Mouse (Mus musculus) layer of hippocampus, adult 9-11 months (tissue): ENCODE measurements around the gene Cdk6.
"Not testable (repeated sequence)": the region's sequence is repeated elsewhere in the genome, so short reads cannot be mapped to it uniquely, and the experiment has no call there.

Source experiments
- DNase-seq: peaks from one replicate; pipeline ENCODE4 v3.0.0; 2022

Cdk6 gene

DNA sequence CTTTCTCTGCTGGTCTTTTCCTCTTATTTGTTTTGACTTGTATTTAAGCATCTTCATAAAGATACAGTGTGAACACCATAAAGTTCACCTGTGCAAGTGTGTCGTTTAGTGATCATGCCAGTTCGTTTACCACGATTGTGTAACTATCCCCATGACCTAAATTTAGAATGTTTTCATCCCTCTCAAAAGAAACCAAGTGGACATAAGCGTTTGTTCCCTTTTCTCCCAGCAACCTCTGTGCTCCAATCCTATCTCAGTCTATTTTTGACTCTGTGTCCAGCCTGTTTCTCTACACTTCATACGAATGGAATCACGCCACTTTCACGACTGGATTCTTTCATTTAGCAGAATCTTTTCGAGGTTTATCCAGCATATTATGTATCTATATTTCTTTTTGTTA lies 40.5 kb downstream of the Cdk6 start:
- no peak for DNase-seq

GRCm38 (mm10) chr5:3382343-3383040 lies 41.2 kb downstream of the Cdk6 start:
- no peak for DNase-seq

GRCm38 (mm10) chr5:3383547-3383946 lies 42.3 kb downstream of the Cdk6 start:
- no peak for DNase-seq

GRCm38 (mm10) chr5:3385078-3385477 lies 43.8 kb downstream of the Cdk6 start:
- no peak for DNase-seq

DNA sequence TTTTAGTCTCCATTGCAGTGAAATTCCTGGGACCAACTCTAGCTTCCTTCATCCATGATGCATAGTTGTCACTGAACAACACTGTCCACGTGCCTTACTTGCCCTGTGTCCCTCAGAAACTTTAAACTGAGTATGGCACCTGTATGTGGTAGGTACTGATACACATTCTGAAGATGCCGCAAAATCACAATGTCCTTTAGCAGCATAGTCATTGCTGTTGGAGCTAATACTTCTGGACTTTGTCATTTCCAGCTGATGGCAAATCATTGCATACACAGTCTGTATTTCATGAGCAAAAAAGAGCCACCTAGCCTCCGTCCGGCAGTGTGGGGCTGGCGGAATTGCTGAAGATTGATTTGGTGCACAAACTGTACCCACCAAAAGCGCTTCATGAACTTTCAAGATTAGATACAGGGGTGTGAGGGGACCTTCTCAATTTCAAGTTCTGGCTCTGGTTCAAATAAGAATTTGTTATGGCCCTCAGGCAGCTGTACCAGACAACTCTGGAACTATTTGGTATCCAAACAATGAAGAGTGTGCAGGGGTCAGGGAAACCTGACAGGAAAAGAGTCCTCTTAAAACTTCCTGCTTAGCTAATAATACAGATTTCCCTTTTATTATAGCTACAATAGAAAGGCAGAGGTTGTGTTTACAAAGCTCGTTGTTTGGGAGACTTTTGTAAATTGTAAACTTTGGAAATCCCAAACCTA lies 44.9 kb downstream of the Cdk6 start:
- no peak for DNase-seq

GRCm38 (mm10) chr5:3386731-3387087 lies 45.4 kb downstream of the Cdk6 start:
- no peak for DNase-seq

DNA sequence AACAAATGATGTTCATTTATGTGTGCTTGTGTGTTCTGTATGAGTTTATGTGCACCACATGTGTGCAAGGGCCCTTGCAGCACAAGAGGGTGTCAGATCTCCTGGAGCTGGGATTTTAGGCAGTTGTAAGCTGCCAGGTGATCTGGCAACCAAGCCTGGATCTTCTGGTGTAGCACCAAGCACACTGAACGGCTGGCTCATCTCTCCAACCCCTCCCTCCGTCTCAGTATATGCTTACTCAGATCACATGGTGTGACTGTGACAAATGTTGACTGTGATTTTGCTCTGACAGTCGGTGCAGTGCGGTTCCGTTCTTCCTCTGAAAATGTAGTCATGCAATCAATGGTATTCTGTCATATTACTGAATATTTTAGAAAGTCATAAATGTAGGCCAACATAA lies 45.9 kb downstream of the Cdk6 start:
- no peak for DNase-seq

DNA sequence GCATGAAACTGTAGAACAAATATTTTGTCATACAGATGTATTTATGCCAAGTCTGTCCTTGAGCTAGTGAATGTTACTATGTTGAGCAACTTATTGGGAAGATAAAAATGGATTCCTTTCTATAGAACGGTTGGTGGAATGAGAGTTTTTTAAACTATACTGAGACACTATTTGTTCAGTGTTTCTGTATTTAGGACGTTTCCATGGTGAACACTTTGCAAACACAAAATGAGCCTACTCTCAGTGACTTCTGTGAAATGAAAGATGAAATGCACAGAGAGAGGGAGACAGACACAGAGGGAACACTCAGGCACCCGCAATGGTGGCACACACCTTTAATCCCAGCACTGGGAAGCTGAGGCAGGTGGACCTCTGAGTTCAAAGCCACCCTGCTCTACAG lies 51.6 kb downstream of the Cdk6 start:
- no peak for DNase-seq

DNA sequence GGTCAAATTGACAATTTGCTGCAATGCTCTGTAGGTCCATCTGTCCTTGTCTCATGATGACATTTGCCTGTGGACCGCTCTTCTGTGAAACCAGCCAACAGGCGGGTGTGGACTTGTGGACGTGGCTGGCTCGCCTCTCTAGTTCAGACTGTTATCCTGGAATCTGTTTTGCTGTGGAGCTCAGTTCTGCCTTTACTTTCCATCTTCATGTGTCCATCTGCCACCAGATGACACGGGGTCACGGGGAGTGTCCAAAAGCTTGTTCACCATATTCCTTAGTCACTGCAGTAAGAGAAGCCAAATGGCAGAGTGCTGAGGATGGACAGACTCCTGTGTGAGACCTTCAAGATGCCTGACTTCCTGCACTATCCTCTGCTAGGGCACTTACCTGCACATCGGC lies 52.9 kb downstream of the Cdk6 start:
- no peak for DNase-seq

GRCm38 (mm10) chr5:3395020-3395419 lies 53.7 kb downstream of the Cdk6 start:
- DNase-seq: no peak

DNA sequence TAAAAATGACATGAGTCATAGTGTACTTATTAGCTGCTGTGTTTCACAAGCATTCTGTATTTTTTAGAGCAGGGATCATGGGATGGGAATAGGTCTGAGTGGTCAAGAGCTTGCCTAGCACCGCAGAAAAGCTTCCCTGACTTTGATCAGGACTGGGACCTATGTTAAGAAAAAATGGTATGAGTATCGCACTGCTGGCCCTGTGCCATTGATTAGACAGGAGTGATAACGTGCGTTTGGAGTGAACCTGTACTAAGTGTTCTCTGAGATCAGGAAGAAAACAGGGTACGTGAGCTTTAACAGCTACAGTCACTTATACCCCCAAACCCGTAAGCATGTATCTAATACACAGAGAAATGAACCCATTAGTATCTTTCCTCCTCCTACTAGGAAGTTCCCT lies 54.9 kb downstream of the Cdk6 start:
- no peak for DNase-seq

DNA sequence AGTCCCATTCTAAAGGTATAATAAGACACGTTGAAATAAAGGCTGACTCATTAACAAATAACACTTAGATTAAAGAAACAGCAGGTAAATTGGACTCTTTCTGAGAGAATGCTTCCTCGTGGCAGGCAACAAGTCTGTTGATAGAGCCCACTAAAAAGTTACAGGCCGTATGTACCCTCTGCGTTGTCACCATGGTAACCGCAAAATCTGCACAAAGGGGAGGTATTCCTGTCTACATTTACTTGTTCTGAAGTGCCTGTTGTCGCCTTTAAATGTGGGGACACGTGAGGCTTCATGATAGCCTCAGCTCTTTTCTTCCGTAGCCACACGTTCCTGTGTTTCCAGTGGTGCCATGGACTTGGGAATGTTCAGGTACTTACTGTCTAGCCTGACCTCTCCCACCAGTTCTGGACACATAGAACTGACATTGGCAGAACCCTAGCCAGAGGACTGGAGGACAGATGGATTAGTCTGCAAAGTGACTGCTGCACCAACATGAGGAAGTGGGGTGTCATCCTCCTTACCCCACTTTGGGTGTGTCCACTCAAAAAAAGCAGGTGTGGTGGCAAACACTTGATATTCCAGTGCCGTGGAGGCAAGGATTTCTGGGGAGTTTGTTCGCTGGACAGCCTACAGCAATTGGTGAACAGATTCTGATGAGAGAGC lies 55.8 kb downstream of the Cdk6 start:
- no peak for DNase-seq

GRCm38 (mm10) chr5:3399784-3400494 lies 58.7 kb downstream of the Cdk6 start:
- no peak for DNase-seq

GRCm38 (mm10) chr5:3405102-3405501 lies 63.8 kb downstream of the Cdk6 start:
- DNase-seq: no peak

DNA sequence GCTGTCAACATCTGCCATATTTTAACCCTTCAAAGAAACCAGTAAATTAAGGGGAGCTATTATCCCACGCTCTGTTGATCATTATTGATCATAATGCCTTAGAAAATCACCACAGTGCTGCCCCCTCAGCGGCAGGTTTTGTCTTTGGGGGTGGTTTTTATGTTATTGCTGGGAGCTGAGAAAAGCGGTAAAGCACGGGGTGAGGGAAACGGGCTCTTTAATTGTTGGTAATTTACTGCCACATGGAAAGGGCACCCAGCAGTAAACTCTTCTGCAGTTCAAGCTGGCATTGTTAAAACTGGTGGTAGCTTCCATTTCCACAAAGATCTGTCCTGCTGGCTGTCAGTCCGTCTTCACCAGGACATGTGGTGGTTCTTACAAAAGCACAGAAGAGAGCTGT lies 64.2 kb downstream of the Cdk6 start:
- no peak for DNase-seq

GRCm38 (mm10) chr5:3407926-3408325 lies 66.6 kb downstream of the Cdk6 start:
- no peak for DNase-seq

GRCm38 (mm10) chr5:3418183-3418582 lies 76.9 kb downstream of the Cdk6 start:
- DNase-seq: not testable (repeated sequence)

- DNase-seq: no peak
These were observed 79.0 kb downstream of the Cdk6 start for GRCm38 (mm10) chr5:3420094-3420831.

DNA sequence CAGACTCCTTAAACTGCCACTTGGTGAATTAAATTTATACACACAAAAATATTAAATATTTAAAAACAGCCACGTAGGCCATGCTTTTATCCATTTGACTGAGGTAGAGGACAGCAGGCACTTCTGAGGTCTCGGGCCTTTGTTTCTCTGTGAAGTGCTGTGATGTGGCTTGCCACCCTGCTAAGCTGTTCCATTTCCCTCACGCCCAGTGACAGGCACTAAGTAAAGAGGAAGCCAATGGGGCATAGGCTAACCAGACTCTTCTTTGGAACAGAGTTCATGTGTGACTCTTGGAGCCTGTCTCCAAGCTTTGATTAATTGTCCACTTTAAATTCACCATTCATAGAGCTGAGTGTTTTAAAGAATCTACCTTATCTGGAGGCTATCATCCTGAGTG lies 79.5 kb downstream of the Cdk6 start:
- DNase-seq: no peak

- DNase-seq: not testable (repeated sequence)
These were observed 91.9 kb downstream of the Cdk6 start for GRCm38 (mm10) chr5:3433131-3433700.

DNA sequence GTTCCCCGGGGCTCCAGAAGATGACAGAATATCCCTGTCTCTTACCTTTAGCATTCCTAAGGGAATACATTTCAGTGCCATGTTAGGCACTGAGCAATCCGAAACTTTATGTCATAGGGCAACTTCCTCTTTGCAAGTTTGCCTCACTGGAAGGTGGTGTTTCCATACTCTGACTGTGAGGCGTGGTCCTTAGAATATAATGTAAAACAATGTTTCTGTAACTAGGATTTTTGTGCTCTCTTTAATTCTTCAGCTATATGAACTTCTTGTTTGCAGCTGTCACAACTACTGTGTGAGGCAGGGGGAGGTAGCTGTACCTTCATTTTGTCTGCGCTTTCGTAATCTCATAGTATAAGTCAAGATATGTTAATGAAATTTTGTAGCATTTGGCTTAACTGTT lies 92.8 kb downstream of the Cdk6 start:
- DNase-seq: not testable (repeated sequence)

DNA sequence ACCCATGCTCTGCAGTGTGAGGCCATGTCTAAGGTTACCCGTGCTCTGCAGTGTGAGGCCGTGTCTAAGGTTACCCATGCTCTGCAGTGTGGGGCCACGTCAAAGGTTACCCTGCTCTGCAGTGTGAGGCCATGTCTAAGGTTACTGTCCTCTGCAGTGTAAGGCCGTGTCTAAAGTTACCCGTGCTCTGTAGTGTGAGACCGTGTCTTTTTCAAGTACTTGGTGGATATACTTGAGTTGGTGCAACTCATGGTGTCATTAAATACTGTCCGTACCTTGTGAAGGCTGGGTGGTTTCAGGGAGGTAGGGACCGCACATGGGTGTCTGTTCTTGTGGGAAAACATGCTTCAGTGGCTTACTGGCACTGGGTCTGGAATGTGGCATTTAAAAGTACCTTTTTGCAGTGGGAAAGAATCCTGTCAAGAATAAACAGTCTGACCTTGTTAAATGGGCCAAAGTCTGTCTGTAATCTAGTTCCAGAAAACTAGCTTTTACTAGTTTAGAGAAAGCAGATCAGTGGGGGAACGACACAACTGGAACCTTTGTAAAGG lies 97.2 kb downstream of the Cdk6 start:
- not testable (repeated sequence) for DNase-seq
